Mouse (Mus musculus) lung, embryonic 15.5 days (tissue): ENCODE data around the gene Olfr533. TPM values are rescaled to one million over a fixed set of nuclear protein-coding genes. Genes with fewer than 3 reads are reported as not detected.

Source experiments
- polyA plus RNA-seq: library from polyadenylated mRNA; unstranded; fragments of >200 nt; fragmentation: Nextera tagmentation; extraction: Ambion mirVana; gene quantifications from 2 replicates; pipeline ENCODE4 v1.2.1, GENCODE M21; 2015

Gene Olfr533
- polyA plus RNA-seq, 1 experiment from 2014 or later = not detected

Other genes starting within 250 kb of the Olfr533 start
- 0.44 and 3.1 TPM in 2 replicates for gene Cd163l1, start 245.1 kb upstream of the Olfr533 start, polyA plus RNA-seq
- 0.19 TPM in 1 of 2 replicates, not detected in the other for gene 5830411N06Rik, start 216.1 kb upstream of the Olfr533 start, polyA plus RNA-seq
- not detected in 2 replicates for gene Olfr525, start 142.5 kb upstream of the Olfr533 start, polyA plus RNA-seq
- not detected in 2 replicates for gene Olfr527, start 129.4 kb upstream of the Olfr533 start, polyA plus RNA-seq
- gene Olfr60, start 101.7 kb upstream of the Olfr533 start, polyA plus RNA-seq = not detected in 2 replicates
- gene Olfr530, start 87.0 kb upstream of the Olfr533 start, polyA plus RNA-seq = not detected in 2 replicates
- gene Olfr531, start 60.5 kb upstream of the Olfr533 start, polyA plus RNA-seq = not detected in 2 replicates
- not detected in 2 replicates for gene Olfr532, start 41.7 kb upstream of the Olfr533 start, polyA plus RNA-seq
- gene Olfr535, start 20.8 kb downstream of the Olfr533 start, polyA plus RNA-seq = not detected in 2 replicates
- gene Olfr536, start 44.0 kb downstream of the Olfr533 start, polyA plus RNA-seq = not detected in 2 replicates
- gene Olfr538, start 104.5 kb downstream of the Olfr533 start, polyA plus RNA-seq = not detected in 2 replicates
- not detected in 2 replicates for gene Olfr46, start 137.9 kb downstream of the Olfr533 start, polyA plus RNA-seq
- gene Olfr61, start 165.6 kb downstream of the Olfr533 start, polyA plus RNA-seq = not detected in 2 replicates
- not detected in 2 replicates for gene Olfr53, start 183.1 kb downstream of the Olfr533 start, polyA plus RNA-seq
- gene Olfr539, start 196.6 kb downstream of the Olfr533 start, polyA plus RNA-seq = not detected in 2 replicates
- not detected in 2 replicates for gene Olfr45, start 218.6 kb downstream of the Olfr533 start, polyA plus RNA-seq
- not detected in 2 replicates for gene Olfr541, start 233.9 kb downstream of the Olfr533 start, polyA plus RNA-seq